Mouse (Mus musculus) forebrain, embryonic 14.5 days (tissue): ENCODE data around the gene Nhsl2. TPM values are rescaled to one million over a fixed set of nuclear protein-coding genes. Genes with fewer than 3 reads are reported as not detected.

Source experiments
- ATAC-seq: fragments of 200-750 bp; cut with Nextera tagmentation; 2 replicates; pipeline ENCODE4 v1.8.0; 2017; ENCODE audit warnings: mild to moderate bottlenecking, moderate library complexity
- DNase-seq: peaks from one replicate; pipeline ENCODE4 v3.0.0-alpha.2; 2015; ENCODE audit warnings: low spot score
- H3K27ac ChIP-seq: fragments of 300-500 bp; sonication (generic); 2 replicates; pipeline ENCODE4 v1.5.1; 2014; ENCODE audit warnings: low read depth, mild to moderate bottlenecking, control low read depth, low read length, moderate library complexity
- H3K27me3 ChIP-seq: fragments of 300-500 bp; sonication (generic); replicated peaks from 2 replicates; pipeline ENCODE4 v1.6.1; 2014; ENCODE audit warnings: low read length, control low read depth, mixed read lengths; ENCODE audit not compliant: control insufficient read depth, insufficient read depth
- H3K36me3 ChIP-seq: fragments of 300-500 bp; sonication (generic); 2 replicates; pipeline ENCODE4 v1.6.1; 2014; ENCODE audit warnings: low read length, control low read depth; ENCODE audit not compliant: control insufficient read depth, insufficient read depth
- H3K4me1 ChIP-seq: fragments of 300-500 bp; sonication (generic); 2 replicates; pipeline ENCODE4 v1.6.1; 2014; ENCODE audit warnings: antibody characterized with exemption, low read length, control low read depth; ENCODE audit not compliant: control insufficient read depth, insufficient read depth
- H3K4me2 ChIP-seq: fragments of 300-500 bp; sonication (generic); 2 replicates; pipeline ENCODE4 v1.6.1; 2014; ENCODE audit warnings: mild to moderate bottlenecking, control low read depth, low read length
- H3K4me3 ChIP-seq: fragments of 300-500 bp; sonication (generic); 2 replicates; pipeline ENCODE4 v1.5.1; 2014; ENCODE audit warnings: low read depth, low read length, control low read depth
- H3K9ac ChIP-seq: fragments of 300-500 bp; sonication (generic); 2 replicates; pipeline ENCODE4 v1.6.1; 2014; ENCODE audit warnings: mild to moderate bottlenecking, low read length, control low read depth, moderate library complexity
- H3K9me3 ChIP-seq: fragments of 300-500 bp; sonication (generic); replicated peaks from 2 replicates; pipeline ENCODE4 v1.6.1; 2016; ENCODE audit warnings: low read length, control low read depth, mixed read lengths; ENCODE audit not compliant: control insufficient read depth
- WGBS: fragments of 180-500 bp; shearing (Covaris S2); extraction: QIAGEN DNeasy Blood & Tissue Kit; methylation state at CpG from one replicate; pipeline ENCODE4 v1.1.7; 2014; 5-methylcytosine and 5-hydroxymethylcytosine counted together
- polyA plus RNA-seq: library from polyadenylated mRNA; unstranded; fragments of >200 nt; fragmentation: Nextera tagmentation; extraction: Ambion mirVana; gene quantifications from 2 replicates; pipeline ENCODE4 v1.2.1, GENCODE M21; 2014

Gene Nhsl2
- polyA plus RNA-seq, 1 experiment from 2014 or later: 3.5 TPM

DNA sequence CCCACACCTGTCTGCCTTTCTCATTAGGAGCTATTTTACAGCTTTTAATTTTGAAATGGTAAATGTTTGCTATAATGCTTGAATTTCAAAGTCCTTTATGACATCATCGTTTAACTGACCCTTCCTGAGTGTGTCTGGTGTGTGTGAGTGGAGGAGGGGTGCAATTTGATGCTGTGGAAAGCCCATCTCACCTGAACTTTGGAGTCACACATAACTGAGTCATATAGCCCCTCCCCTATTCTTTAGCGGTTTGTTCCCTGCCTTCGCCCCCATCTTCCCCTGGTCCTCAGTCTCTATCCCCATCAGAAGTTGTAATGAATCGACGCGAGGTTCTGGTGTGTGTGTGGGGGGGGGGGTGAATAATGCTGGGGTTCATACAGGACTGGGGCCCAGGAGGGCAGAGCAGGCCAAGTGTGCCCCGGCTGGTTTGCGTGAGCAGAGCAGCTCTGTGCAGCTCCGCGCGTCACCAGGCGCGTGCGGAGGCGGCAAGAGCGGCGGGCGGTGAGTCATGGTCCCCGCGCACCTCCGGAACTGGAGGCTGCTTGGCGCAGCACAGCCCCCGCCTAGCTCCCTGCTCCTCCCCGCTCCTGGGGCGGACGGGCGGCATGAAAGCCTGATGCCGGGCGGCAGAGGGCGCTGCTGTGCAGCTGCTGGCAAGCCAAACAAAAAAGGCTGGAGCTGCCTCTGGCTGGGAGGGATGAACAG lies 104.8 kb downstream of the Nhsl2 start:
- H3K9me3 ChIP-seq: no peaks in the 10 kb centered on the region
- 37% methylated on average over 30 of the region's 30 CpGs for WGBS
- H3K4me3 ChIP-seq: peak overlapping the region; percentile 24
- peak; percentile 89 for DNase-seq
- peak; percentile 99 for ATAC-seq
- peak overlapping the region; percentile 48 for H3K9ac ChIP-seq
- no peaks in the 10 kb centered on the region for H3K36me3 ChIP-seq
- H3K27me3 ChIP-seq: no peaks in the 10 kb centered on the region
- no peaks in the 10 kb centered on the region for H3K4me1 ChIP-seq
- no peak overlapping the region for H3K27ac ChIP-seq
- peak overlapping the region; percentile 53 for H3K4me2 ChIP-seq

DNA sequence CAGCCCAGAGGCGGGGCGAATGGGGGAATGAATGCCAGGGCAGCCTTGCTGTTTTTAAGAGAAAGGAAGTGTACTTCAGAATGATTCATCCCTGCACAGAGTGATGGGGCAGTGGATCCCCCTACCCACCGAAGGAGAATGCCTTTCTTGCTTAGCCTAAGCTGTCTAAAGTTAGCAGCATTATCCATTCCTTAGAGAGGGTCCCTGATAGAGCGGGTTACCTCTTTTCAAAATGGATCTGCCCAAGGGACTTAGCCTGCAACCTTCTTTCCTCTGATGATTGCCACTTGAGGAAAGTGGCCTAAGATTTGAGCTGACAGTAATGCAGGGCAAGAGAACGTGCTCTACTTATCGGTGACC lies 105.3 kb downstream of the Nhsl2 start:
- no peaks in the 10 kb centered on the region for H3K9me3 ChIP-seq
- H3K4me2 ChIP-seq: peak overlapping the region; percentile 53; the same call in 1 of the 2 replicates
- H3K4me1 ChIP-seq: no peaks in the 10 kb centered on the region
- H3K36me3 ChIP-seq: no peaks in the 10 kb centered on the region
- 50% methylated on average over 6 of the region's 6 CpGs for WGBS
- ATAC-seq: no peak
- H3K27me3 ChIP-seq: no peaks in the 10 kb centered on the region
- H3K9ac ChIP-seq: no peak overlapping the region
- no peak for DNase-seq
- peak overlapping the region; percentile 24; the same call in 1 of the 2 replicates for H3K4me3 ChIP-seq
- no peak overlapping the region for H3K27ac ChIP-seq

DNA sequence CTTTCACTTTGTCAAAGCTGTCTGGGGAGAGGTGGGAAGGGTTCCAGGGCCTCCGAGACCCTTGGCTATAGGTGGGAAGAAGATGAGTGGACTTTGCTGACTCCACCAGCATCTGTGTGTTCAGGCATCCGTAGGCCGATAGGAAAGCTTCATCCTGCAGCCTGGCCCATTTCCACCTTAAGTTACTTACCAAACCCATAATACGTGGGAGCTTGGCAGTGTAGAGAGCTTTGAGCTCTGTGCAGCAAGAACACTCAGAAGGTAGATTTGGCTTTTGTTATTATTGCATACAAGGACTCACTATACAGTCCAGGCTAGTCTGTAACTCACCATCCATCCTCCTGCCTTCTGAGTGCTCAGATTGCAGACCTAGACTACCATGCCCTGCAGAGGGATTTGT lies 112.7 kb downstream of the Nhsl2 start:
- no peak overlapping the region for H3K27ac ChIP-seq
- no peak overlapping the region for H3K9ac ChIP-seq
- ATAC-seq (no peak), DNase-seq (no peak)
- H3K36me3 ChIP-seq: no peaks in the 10 kb centered on the region
- no peaks in the 10 kb centered on the region for H3K27me3 ChIP-seq
- no peak overlapping the region for H3K4me3 ChIP-seq
- H3K9me3 ChIP-seq: no peaks in the 10 kb centered on the region
- H3K4me2 ChIP-seq: no peak overlapping the region
- no peaks in the 10 kb centered on the region for H3K4me1 ChIP-seq
- 82% methylated on average over 4 of the region's 4 CpGs for WGBS

DNA sequence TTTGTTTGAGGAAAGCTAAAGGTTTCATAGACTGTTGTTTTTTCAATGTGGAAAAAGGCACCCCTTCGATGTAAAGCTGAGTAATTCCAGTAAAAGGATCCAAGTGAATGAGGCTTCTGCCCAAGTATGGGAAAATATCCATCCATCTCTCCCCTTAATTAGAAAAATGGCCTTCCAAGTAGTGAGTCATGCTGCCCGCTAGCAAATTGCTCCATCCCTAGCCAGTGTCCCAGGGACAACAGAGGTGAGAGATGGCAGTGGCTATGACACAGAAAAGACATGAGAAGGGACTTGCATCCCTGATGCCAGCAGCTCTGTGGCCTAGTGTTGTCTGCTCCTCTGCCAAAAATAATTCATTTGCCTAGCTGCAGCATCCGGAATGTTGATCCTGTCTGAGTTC lies 114.5 kb downstream of the Nhsl2 start:
- Histone ChIP-seq H3K36me3 (no peaks in the 10 kb centered on the region), H3K9ac (no peak overlapping the region), H3K27ac (no peak overlapping the region), H3K4me3 (no peak overlapping the region), H3K4me2 (no peak overlapping the region), H3K27me3 (no peaks in the 10 kb centered on the region), H3K4me1 (no peaks in the 10 kb centered on the region), H3K9me3 (no peaks in the 10 kb centered on the region)
- DNase-seq (no peak), ATAC-seq (no peak)
- 82% methylated on average over 3 of the region's 3 CpGs for WGBS

DNA sequence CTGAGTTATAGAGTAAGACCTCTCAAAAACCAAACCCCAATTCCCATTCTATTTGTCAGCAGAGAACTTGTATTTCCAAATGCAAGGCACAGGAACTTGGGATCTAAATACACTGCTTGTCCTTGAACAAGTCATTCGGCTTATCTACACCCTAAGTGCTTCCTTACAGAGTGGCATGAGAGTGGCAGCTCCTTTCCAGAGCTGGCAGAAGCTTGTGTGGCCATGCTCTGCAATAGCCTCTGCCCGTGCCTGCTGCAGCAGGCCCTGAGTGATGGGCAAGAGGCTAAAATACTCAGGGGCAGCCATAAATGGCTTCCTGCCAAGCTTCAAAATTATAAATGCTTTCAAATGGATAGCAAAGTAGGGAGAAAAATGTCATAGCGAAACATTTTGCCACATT lies 123.8 kb downstream of the Nhsl2 start:
- ATAC-seq (no peak), DNase-seq (no peak)
- 80% methylated on average over 3 of the region's 3 CpGs for WGBS
- no peak overlapping the region for H3K4me3 ChIP-seq
- no peak overlapping the region for H3K4me2 ChIP-seq
- no peak overlapping the region for H3K9ac ChIP-seq
- no peaks in the 10 kb centered on the region for H3K36me3 ChIP-seq
- no peaks in the 10 kb centered on the region for H3K4me1 ChIP-seq
- 0 out of 2 replicates have a peak, but pooled peaks cover 3% of the 10 kb centered on the region for H3K27me3 ChIP-seq
- H3K27ac ChIP-seq: no peak overlapping the region
- H3K9me3 ChIP-seq: no peaks in the 10 kb centered on the region

DNA sequence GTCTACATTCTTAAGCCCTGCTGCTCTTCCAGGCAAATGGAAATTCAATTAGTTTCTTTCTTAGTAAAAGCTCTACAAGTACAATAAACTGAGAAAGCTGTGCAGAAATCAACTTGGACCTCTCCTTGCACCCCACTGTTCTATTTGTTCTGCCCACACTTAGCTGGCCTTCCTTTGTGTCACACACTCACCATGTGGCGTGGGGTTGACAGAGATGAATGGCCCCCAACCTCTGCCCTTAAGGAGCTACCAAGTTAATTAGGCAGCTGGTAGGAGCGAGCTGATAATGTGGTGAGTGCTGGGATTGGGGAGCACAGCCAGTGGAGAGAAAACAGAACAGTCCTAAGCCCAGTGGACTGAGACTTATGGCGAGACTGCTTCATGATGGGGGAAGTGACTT lies 127.7 kb downstream of the Nhsl2 start:
- no peak overlapping the region for H3K4me2 ChIP-seq
- H3K4me3 ChIP-seq: no peak overlapping the region
- no peaks in the 10 kb centered on the region for H3K4me1 ChIP-seq
- no peak for DNase-seq
- 0 out of 2 replicates have a peak, but pooled peaks cover 3% of the 10 kb centered on the region for H3K27me3 ChIP-seq
- H3K36me3 ChIP-seq: no peaks in the 10 kb centered on the region
- WGBS: 26% methylated on average over 3 of the region's 3 CpGs
- no peak for ATAC-seq
- no peak overlapping the region for H3K9ac ChIP-seq
- no peak overlapping the region for H3K27ac ChIP-seq
- no peaks in the 10 kb centered on the region for H3K9me3 ChIP-seq

DNA sequence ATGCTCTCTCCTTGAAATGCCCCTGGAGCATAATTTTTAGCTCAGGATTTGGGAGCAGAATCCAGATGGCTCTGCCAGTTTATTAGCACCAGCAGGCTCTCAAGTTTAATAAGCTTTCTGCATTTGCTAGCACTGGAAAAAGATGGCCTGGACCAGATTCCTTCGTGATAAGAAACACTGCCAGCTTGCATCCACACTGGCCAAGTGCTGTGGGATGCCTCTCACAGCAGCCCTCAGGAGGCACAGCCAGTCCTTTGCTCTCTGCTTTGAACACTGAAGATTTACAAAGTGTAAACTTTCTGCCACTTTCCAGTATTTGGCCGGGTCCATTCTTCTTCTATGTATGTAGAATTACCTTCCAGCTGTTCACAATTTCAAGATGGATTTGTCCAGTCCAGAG lies 129.7 kb downstream of the Nhsl2 start:
- ATAC-seq: no peak
- 42% methylated on average over 2 of the region's 2 CpGs for WGBS
- Histone ChIP-seq H3K27ac (no peak overlapping the region), H3K9ac (no peak overlapping the region), H3K36me3 (no peaks in the 10 kb centered on the region), H3K4me3 (no peak overlapping the region), H3K9me3 (no peaks in the 10 kb centered on the region), H3K27me3 (0 out of 2 replicates have a peak, but pooled peaks cover 3% of the 10 kb centered on the region), H3K4me2 (no peak overlapping the region), H3K4me1 (no peaks in the 10 kb centered on the region)
- no peak for DNase-seq

DNA sequence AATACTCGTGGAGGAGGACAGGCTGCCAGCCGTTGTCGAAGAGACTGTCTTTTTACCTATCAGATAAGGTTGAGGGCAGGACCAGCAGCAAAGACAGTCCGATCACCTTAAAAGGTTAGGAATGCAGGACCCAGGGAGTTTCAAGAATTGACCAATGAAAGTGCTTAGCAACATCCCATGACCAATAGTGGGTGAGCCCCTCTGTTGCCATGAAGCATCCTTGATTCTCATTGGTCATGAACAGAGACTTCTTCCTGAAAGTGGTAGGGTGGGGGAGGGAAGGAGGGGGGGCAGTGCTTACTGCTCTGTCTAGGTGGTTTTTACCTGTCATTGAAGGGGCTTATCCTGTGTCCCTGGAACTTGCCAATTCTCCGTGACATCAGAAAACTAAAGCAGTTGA lies 130.1 kb downstream of the Nhsl2 start:
- no peaks in the 10 kb centered on the region for H3K36me3 ChIP-seq
- no peak overlapping the region for H3K4me3 ChIP-seq
- H3K4me1 ChIP-seq: no peaks in the 10 kb centered on the region
- H3K9ac ChIP-seq: no peak overlapping the region
- no peak for ATAC-seq
- no peak overlapping the region for H3K27ac ChIP-seq
- DNase-seq: no peak
- 46% methylated on average over 5 of the region's 5 CpGs for WGBS
- no peak overlapping the region for H3K4me2 ChIP-seq
- no peaks in the 10 kb centered on the region for H3K9me3 ChIP-seq
- H3K27me3 ChIP-seq: 0 out of 2 replicates have a peak, but pooled peaks cover 3% of the 10 kb centered on the region

DNA sequence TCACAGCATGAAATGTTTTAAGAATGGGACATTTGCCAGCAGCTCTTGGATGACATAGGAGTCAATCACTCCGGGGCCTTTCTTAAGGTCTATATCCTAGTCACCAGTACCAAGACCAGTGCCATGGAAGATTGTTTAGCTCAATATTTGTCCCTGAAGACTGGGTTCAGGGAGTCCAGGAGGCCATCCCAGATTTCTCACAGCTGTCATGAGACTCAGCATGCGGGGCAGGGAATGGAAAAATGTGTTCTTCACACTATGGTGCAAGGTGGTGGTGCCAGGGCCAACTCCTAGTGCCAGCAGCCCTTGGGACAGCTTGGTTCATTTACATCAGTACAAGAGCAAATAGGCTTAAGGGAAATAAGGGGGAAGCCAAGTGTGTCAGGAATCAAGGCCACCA lies 131.4 kb downstream of the Nhsl2 start:
- no peak for DNase-seq
- Histone ChIP-seq H3K4me1 (no peaks in the 10 kb centered on the region), H3K36me3 (no peaks in the 10 kb centered on the region), H3K9ac (no peak overlapping the region), H3K4me2 (no peak overlapping the region), H3K27ac (no peak overlapping the region), H3K9me3 (no peaks in the 10 kb centered on the region), H3K27me3 (0 out of 2 replicates have a peak, but pooled peaks cover 3% of the 10 kb centered on the region), H3K4me3 (no peak overlapping the region)
- WGBS: 83% methylated on average over 2 of the region's 2 CpGs
- ATAC-seq: no peak
